Mouse (Mus musculus) embryonic facial prominence, embryonic 11.5 days (tissue): Measurements from ENCODE around the gene Adam33. TPM values are rescaled to one million over a fixed set of nuclear protein-coding genes. Genes with fewer than 3 reads are reported as not detected.
A peak's percentile ranks its signal among the peaks of the same experiment; 100 is the strongest.

Experiments used
- ATAC-seq: fragments of 200-750 bp; cut with Nextera tagmentation; replicated peaks from 2 replicates; pipeline ENCODE4 v1.8.0; 2017; ENCODE audit warnings: low read depth; ENCODE audit not compliant: insufficient number of reproducible peaks, low FRiP score, low TSS enrichment
- DNase-seq: peaks from one replicate; pipeline ENCODE4 v3.0.0-alpha.2; 2015; ENCODE audit warnings: low spot score
- H3K27ac ChIP-seq: fragments of 300-500 bp; sonication (generic); replicated peaks from 2 replicates; pipeline ENCODE4 v1.5.1; 2014; ENCODE audit warnings: mild to moderate bottlenecking, low read depth, low read length, control low read depth
- H3K27me3 ChIP-seq: fragments of 300-500 bp; sonication (generic); 2 replicates; pipeline ENCODE4 v1.6.1; 2014; ENCODE audit warnings: mild to moderate bottlenecking, low read length, moderate library complexity, mixed read lengths; ENCODE audit not compliant: control insufficient read depth, insufficient read depth
- H3K36me3 ChIP-seq: fragments of 300-500 bp; sonication (generic); replicated peaks from 2 replicates; pipeline ENCODE4 v1.6.1; 2014; ENCODE audit warnings: low read depth, mild to moderate bottlenecking, low read length, moderate library complexity, mixed read lengths; ENCODE audit not compliant: control insufficient read depth, insufficient read depth
- H3K4me1 ChIP-seq: fragments of 300-500 bp; sonication (generic); 2 replicates; pipeline ENCODE4 v1.6.1; 2014; ENCODE audit warnings: low read length, mixed read lengths; ENCODE audit not compliant: control insufficient read depth, insufficient read depth
- H3K4me2 ChIP-seq: fragments of 300-500 bp; sonication (generic); 2 replicates; pipeline ENCODE4 v1.6.1; 2014; ENCODE audit warnings: low read depth, mild to moderate bottlenecking, control low read depth, low read length, moderate library complexity
- H3K4me3 ChIP-seq: fragments of 300-500 bp; sonication (generic); 2 replicates; pipeline ENCODE4 v1.5.1; 2014; ENCODE audit warnings: low read depth, low read length, control low read depth
- H3K9ac ChIP-seq: fragments of 300-500 bp; sonication (generic); replicated peaks from 2 replicates; pipeline ENCODE4 v1.6.1; 2014; ENCODE audit warnings: mild to moderate bottlenecking, control low read depth, low read length
- H3K9me3 ChIP-seq: fragments of 300-500 bp; sonication (generic); replicated peaks from 2 replicates; pipeline ENCODE4 v1.6.1; 2016; ENCODE audit warnings: mild to moderate bottlenecking, low read length, inconsistent platforms, mixed read lengths; ENCODE audit not compliant: control insufficient read depth
- WGBS: fragments of 180-500 bp; shearing (Covaris S2); extraction: QIAGEN DNeasy Blood & Tissue Kit; methylation state at CpG from one replicate; pipeline ENCODE4 v1.1.7; 2014; 5-methylcytosine and 5-hydroxymethylcytosine counted together
- polyA plus RNA-seq: library from polyadenylated mRNA; unstranded; fragments of >200 nt; fragmentation: Nextera tagmentation; extraction: Ambion mirVana; gene quantifications from 2 replicates; pipeline ENCODE4 v1.2.1, GENCODE M21; 2014

The Adam33 gene
- polyA plus RNA-seq, 1 experiment from 2014 or later: 0.80 TPM

DNA sequence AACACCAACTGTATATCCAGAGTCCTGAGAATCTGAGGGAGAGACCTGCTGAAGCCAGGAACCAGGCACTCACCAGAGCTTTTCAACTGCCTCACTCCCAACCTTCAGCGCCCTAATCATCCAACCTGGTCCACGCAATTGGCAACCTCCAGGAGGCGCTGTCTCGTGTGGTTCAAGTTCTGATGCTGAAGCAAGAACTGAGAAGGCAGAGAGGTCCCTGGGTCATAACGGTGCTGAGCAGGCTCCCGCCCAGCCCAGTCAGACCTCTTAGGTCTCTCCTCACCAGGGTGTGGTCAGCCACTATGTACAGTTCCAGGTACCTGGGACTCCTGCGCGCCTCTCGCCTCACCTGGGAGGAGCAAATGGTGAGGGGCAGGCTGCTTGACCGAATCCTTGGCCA is 8.0 kb downstream of the Adam33 start:
- Histone ChIP-seq H3K27me3 (peaks cover 41% of the 10 kb centered on the region), H3K4me2 (no peak overlapping the region), H3K27ac (no peak overlapping the region), H3K4me1 (peaks cover 2% of the 10 kb centered on the region), H3K4me3 (no peak overlapping the region), H3K36me3 (no peaks in the 10 kb centered on the region), H3K9ac (no peak overlapping the region), H3K9me3 (no peaks in the 10 kb centered on the region)
- 3% methylated on average over 10 of the region's 10 CpGs for WGBS
- no peak for ATAC-seq
- peak; percentile 86 for DNase-seq

DNA sequence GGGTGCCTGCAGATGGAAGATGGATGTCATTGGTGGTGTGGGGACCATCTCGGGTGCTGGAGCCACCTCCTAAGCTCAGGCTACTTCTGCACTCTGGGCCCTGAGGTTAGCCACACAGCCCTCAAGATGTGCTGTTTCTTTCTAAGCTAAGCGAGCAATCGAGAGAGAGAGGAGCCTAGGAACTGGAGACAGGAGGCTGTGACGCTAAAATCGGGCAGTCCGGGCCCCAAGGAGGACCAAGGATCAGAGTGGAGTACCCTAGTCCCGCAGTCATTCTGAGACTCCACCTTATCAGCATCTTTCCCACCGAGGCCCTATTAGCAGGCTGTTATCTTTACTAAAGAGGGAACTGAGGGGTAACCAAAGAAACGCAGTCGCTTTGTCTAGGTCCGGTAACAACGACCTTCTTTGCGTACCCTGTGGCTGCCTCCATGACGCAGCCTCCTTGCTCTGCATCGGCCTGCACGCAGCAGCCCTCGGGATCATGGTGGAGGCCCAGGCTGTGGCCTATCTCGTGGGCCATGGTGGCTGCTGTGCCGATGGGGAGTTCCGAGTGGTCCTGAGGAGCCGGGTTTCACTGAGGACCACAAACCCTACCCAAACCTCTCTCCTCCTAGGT is 8.9 kb downstream of the Adam33 start:
- DNase-seq: no peak
- H3K4me1 ChIP-seq: no peaks in the 10 kb centered on the region; the same call in 1 of the 2 replicates
- no peak overlapping the region for H3K27ac ChIP-seq
- H3K4me3 ChIP-seq: peak overlapping the region; percentile 29
- 2% methylated on average over 21 of the region's 21 CpGs for WGBS
- peaks cover 41% of the 10 kb centered on the region for H3K27me3 ChIP-seq
- H3K9ac ChIP-seq: peak overlapping the region; percentile 5
- peak overlapping the region; percentile 55 for H3K4me2 ChIP-seq
- H3K36me3 ChIP-seq: no peaks in the 10 kb centered on the region
- ATAC-seq: no peak
- H3K9me3 ChIP-seq: no peaks in the 10 kb centered on the region

DNA sequence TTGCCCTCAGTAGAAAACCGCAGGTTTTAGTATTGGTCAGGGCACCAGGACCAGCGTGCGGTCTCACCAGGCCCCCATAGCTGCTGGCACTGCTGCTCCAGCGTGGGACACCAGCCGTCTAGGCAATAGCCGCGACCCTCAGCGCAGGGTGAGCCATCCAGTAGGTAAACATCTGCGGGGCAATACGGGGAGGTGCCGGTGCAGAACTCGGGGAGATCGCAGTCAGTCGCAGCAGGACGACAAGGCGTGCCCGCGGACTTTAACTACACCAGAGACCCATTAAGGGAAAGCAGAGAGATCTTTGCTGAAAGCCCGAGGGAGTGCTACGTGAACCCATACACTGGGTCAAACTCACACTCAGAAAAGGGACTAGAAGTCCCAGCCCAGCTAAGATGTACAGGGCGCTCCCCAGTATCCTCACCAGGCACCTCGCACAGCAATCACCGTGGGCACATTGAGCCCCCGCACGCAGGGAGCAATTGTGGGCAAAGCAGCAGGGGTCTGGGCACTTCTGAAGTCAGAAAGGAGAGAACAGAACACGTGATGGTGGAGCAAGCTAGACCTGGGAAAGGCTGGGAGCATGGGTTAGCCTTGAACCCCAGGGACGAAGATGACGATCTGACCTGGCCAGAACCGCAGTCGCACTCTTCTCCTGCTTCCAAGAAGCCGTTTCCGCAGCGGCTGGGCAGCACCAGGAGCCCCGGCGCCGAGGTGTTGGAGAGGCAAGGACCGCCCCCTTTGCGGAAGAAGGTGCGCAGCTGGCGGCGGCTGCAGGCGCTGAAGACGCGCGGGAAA is 9.6 kb downstream of the Adam33 start:
- DNase-seq (peak; percentile 56), ATAC-seq (no peak)
- Histone ChIP-seq H3K27me3 (peaks cover 41% of the 10 kb centered on the region), H3K9ac (peak overlapping the region; percentile 5), H3K4me1 (no peaks in the 10 kb centered on the region; the same call in 1 of the 2 replicates), H3K27ac (no peak overlapping the region), H3K4me3 (peak overlapping the region; percentile 29), H3K9me3 (no peaks in the 10 kb centered on the region), H3K4me2 (peak overlapping the region; percentile 55), H3K36me3 (no peaks in the 10 kb centered on the region)
- 2% methylated on average over 45 of the region's 45 CpGs for WGBS

DNA sequence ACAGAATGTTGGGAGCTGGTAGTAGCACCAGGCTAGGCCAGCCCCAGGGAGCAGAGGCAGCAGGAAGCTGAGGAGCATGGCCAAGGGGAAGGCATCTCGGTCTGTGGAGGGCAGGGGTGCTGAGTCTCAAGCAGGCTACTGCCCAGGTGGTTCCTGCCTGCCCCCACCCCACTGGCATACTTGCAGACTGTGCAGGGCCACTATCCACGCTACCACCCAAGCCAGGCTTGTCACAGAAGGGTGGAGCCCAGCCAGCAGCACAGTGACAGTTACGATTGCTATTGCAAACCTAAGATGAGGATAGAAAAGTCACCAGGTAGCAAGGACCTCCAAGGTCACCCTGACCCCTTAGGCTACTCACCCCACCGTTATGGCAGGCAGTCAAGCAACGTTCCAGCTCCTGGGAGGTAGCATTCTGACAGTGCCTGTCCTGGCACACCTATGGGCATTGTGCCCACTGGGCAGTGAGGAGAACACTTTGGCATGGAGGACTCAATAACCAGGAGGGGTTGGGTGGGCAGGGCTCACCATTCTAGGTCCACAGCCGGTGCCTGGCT is 10.7 kb downstream of the Adam33 start:
- DNase-seq: no peak
- Histone ChIP-seq H3K4me2 (no peak overlapping the region), H3K36me3 (no peaks in the 10 kb centered on the region), H3K9me3 (no peaks in the 10 kb centered on the region), H3K4me1 (no peaks in the 10 kb centered on the region; the same call in 1 of the 2 replicates), H3K4me3 (no peak overlapping the region), H3K27me3 (peaks cover 41% of the 10 kb centered on the region), H3K27ac (no peak overlapping the region), H3K9ac (no peak overlapping the region)
- no peak for ATAC-seq
- 72% methylated on average over 6 of the region's 6 CpGs for WGBS

DNA sequence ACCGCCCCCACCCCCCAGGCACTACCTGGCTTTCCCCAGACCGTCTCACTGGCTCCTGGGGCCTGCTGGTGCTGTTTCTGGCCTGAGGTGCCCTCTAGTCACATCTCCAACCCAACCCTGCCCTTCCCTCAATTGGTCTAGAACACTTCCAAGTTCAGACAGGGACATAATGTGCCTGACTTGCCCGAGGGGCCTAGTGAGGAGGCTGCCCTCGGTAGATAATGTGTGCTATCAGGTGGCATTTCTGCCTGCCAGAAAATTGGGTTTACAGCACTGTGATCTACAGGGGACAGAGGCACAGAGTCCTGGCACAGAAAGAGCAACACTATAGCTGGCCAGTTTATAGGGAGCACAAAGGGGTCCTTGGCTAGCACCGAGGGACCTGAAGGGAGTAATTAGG is 11.6 kb downstream of the Adam33 start:
- Histone ChIP-seq H3K4me1 (no peaks in the 10 kb centered on the region; the same call in 1 of the 2 replicates), H3K36me3 (no peaks in the 10 kb centered on the region), H3K27me3 (peaks cover 41% of the 10 kb centered on the region), H3K4me3 (no peak overlapping the region), H3K9me3 (no peaks in the 10 kb centered on the region), H3K27ac (no peak overlapping the region), H3K9ac (no peak overlapping the region), H3K4me2 (no peak overlapping the region)
- no peak for ATAC-seq
- DNase-seq: no peak
- 69% methylated on average over 5 of the region's 5 CpGs for WGBS

DNA sequence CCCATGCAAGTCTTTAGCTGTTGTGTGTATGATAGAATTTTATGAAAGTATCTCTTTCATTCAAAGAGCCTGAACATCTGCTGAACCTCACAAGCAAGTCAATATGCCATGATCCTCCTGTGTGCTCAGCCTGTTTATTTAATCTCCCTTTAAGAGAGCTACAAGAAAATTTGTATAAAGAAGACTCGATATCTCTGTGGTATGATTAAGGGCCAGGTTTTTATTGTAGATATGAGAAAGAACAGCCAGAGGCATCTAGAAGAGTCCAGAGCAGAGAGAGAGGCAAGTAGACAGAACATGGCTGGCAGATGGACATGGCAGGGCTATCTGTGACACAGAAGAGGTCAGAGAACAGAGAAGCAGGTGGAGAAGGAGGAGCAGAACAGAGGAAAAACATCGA is 17.6 kb downstream of the Adam33 start:
- WGBS: 87% methylated on average over 2 of the region's 2 CpGs
- no peak for DNase-seq
- no peak overlapping the region for H3K27ac ChIP-seq
- no peak overlapping the region for H3K4me2 ChIP-seq
- H3K4me1 ChIP-seq: no peaks in the 10 kb centered on the region
- H3K36me3 ChIP-seq: no peaks in the 10 kb centered on the region
- no peak overlapping the region for H3K9ac ChIP-seq
- H3K9me3 ChIP-seq: no peaks in the 10 kb centered on the region
- H3K27me3 ChIP-seq: peaks cover 17% of the 10 kb centered on the region
- ATAC-seq: no peak
- no peak overlapping the region for H3K4me3 ChIP-seq

DNA sequence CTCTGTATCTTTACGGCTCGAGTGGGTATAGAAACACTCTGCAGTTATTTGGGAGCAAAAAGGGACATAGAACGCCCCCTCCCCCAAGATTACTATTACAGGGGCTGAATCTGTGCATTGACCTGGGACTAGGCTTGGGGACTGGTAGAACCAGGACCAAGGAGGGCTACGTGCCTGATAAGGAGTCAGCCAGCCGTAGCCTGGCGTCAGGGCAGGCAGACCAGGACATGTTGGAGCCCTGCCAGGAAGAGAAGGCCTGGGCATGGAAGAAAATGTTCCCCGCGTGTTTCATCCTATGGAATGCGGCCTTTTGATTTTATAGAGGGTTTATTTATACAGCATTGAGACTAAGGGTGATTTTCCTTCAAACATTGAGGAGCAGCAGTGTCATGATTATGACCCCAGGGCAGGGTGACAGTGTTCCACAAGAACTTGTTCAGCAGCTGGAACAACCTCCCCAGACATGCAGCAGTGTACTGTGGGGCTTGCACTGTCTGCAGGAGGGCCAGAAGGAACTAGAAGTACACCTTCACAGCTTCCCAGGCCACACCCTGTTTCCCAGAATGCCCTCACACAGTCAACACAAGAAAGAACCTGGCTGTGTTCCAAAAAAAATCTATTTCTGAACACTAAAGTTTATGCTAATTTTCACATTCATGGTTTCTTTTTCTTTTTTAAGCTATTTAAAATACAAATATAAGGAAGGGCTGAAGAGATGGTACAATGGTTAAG is 18.5 kb downstream of the Adam33 start:
- H3K36me3 ChIP-seq: no peaks in the 10 kb centered on the region
- H3K4me1 ChIP-seq: no peaks in the 10 kb centered on the region
- no peak for ATAC-seq
- no peak overlapping the region for H3K4me3 ChIP-seq
- no peak overlapping the region for H3K9ac ChIP-seq
- no peak overlapping the region for H3K4me2 ChIP-seq
- H3K27me3 ChIP-seq: peaks cover 24% of the 10 kb centered on the region
- 77% methylated on average over 9 of the region's 9 CpGs for WGBS
- no peak for DNase-seq
- H3K27ac ChIP-seq: no peak overlapping the region
- no peaks in the 10 kb centered on the region for H3K9me3 ChIP-seq
